Mouse (Mus musculus) heart, adult 8-10 months (tissue): Measurements from ENCODE around the gene Ppp4r1. TPM values are rescaled to one million over a fixed set of nuclear protein-coding genes. Genes with fewer than 3 reads are reported as not detected.

ENCODE experiments used
- total RNA-seq, 4 experiments: library from RNA; stranded (reverse); gene quantifications; 2 replicates each; pipeline ENCODE4 v1.2.4; 2022

Gene Ppp4r1
- total RNA-seq, 4 experiments from 2014 or later, result 33.2 to 39.5 (median 37.6) TPM

Other genes starting within 250 kb of the Ppp4r1 start
- gene Tmem232, start 241.8 kb upstream of the Ppp4r1 start, total RNA-seq, result under 1 TPM in 1 of 4 experiments, not detected in 3; 0.22 TPM
- gene Vapa, start 169.0 kb upstream of the Ppp4r1 start, total RNA-seq, result 10 to 100 TPM; 67.8 to 79.9 (median 75.9) TPM
- gene Txndc2, start 140.4 kb upstream of the Ppp4r1 start, total RNA-seq, result under 1 TPM in 2 of 4 experiments, not detected in 2; 0.12 to 0.16 TPM
- 10 to 100 TPM in 3 of 4 experiments, 1 to 10 TPM in 1; 9.5 to 15.5 (median 12.9) TPM for gene Rab31, start 9.8 kb upstream of the Ppp4r1 start, total RNA-seq
- gene Ralbp1, start 103.2 kb downstream of the Ppp4r1 start, total RNA-seq, result 10 to 100 TPM; 33.6 to 42.3 (median 34.1) TPM
- gene Twsg1, start 168.7 kb downstream of the Ppp4r1 start, total RNA-seq, result 10 to 100 TPM; 69.1 to 85.0 (median 79.8) TPM